31 mouse cellular contexts compared by ENCODE assay signal in the genomic region with DNA sequence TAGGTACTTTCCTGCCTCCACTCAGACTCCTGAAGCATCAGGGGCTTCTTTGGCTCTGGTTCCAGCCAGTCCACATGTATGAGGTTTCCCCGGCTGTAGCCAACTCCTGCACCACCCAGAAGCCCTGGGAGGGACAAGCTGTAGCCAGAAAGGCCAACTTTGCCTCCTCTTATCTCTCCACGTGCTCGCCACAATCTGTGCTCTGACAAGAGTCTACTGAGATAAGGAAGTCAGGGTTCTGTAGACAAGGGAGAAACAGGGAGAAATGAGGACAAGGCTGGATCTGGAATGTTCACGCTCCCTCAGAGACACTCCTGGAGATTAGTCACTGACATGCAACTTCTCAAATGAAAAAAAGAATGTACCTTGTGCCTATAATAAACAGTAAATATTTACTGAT. TPM values are rescaled to one million over a fixed set of nuclear protein-coding genes. Genes with fewer than 3 reads are reported as not detected.
DNase-seq lines count a peak whose midpoint lies in the region; ATAC-seq and TF ChIP-seq lines count a peak whose summit lies in the region.
"Had no signal": no experiment of that assay in that cellular context is flagged by ENCODE, and none has a peak within 500 bp of the region (broad histone marks: within the 10 kb centered on the region; RNA-seq: fewer than 3 reads in every experiment).

No protein-coding gene starts in this region.

- H3K27ac ChIP-seq in forebrain, embryonic 11.5 days (ENCODE audit: low read depth, low read length): no peak overlapping the region
- no peak overlapping the region for H3K27ac ChIP-seq in forebrain, embryonic 14.5 days (ENCODE audit: low read depth, low read length)
- H3K27ac ChIP-seq in liver, adult 2 months (replicated peaks; ENCODE audit: insufficient read depth, low read depth, low read length): no peak overlapping the region
- no peak overlapping the region for H3K27ac ChIP-seq in liver, embryonic 12.5 days
- H3K27ac ChIP-seq in intestine, postnatal 0 days (ENCODE audit: low read depth, low read length): no peak overlapping the region; the same call in 1 of the 2 replicates
- no peak overlapping the region for H3K27ac ChIP-seq in stomach, postnatal 0 days (replicated peaks)
- H3K27ac ChIP-seq: embryonic facial prominence, embryonic 12.5 days; hindbrain, embryonic 13.5 days; kidney, embryonic 15.5 days; layer of hippocampus, adult 2 months; limb, embryonic 10.5 days; limb, embryonic 15.5 days; liver, embryonic 15.5 days; midbrain, embryonic 15.5 days; neural tube, embryonic 15.5 days had no signal

- H3K9me3 ChIP-seq in forebrain, embryonic 11.5 days (ENCODE audit: control insufficient read depth, low read length): no peaks in the 10 kb centered on the region
- H3K9me3 ChIP-seq in forebrain, embryonic 14.5 days (replicated peaks; ENCODE audit: control insufficient read depth, low read length): no peaks in the 10 kb centered on the region
- no peaks in the 10 kb centered on the region for H3K9me3 ChIP-seq in liver, embryonic 12.5 days (replicated peaks)
- no peaks in the 10 kb centered on the region for H3K9me3 ChIP-seq in intestine, postnatal 0 days (ENCODE audit: control insufficient read depth)
- no peaks in the 10 kb centered on the region for H3K9me3 ChIP-seq in stomach, postnatal 0 days (ENCODE audit: control insufficient read depth, low read length)
- H3K9me3 ChIP-seq: embryonic facial prominence, embryonic 12.5 days; hindbrain, embryonic 13.5 days; kidney, embryonic 15.5 days; limb, embryonic 10.5 days; limb, embryonic 15.5 days; liver, embryonic 15.5 days; midbrain, embryonic 15.5 days; neural tube, embryonic 15.5 days had no signal

- no peak overlapping the region for H3K9ac ChIP-seq in forebrain, embryonic 11.5 days (ENCODE audit: low read length)
- no peak overlapping the region for H3K9ac ChIP-seq in forebrain, embryonic 14.5 days (ENCODE audit: low read length)
- H3K9ac ChIP-seq in liver, adult 2 months (ENCODE audit: low read depth, low read length): no peak overlapping the region
- H3K9ac ChIP-seq in liver, embryonic 12.5 days: no peak overlapping the region
- H3K9ac ChIP-seq in intestine, postnatal 0 days (ENCODE audit: low read depth, low read length): no peak overlapping the region
- H3K9ac ChIP-seq in stomach, postnatal 0 days (ENCODE audit: low read length): no peak overlapping the region
- H3K9ac ChIP-seq: embryonic facial prominence, embryonic 12.5 days; hindbrain, embryonic 13.5 days; kidney, embryonic 15.5 days; limb, embryonic 15.5 days; liver, embryonic 15.5 days; lung, embryonic 14.5 days; midbrain, embryonic 15.5 days; neural tube, embryonic 15.5 days had no signal

- no peak for ATAC-seq in forebrain, embryonic 11.5 days (replicated peaks; ENCODE audit: low FRiP score)
- no peak for ATAC-seq in forebrain, embryonic 14.5 days
- no peak for ATAC-seq in liver, embryonic 12.5 days
- ATAC-seq in intestine, postnatal 0 days: peak; percentile 56
- 0 out of 2 replicates have a peak, but pooled peaks have one; percentile 10 for ATAC-seq in stomach, postnatal 0 days (ENCODE audit: low FRiP score, low TSS enrichment)
- ATAC-seq: forebrain, embryonic 16.5 days; midbrain, embryonic 15.5 days had no signal

- H3K4me3 ChIP-seq in forebrain, embryonic 11.5 days (ENCODE audit: low read depth, low read length): no peak overlapping the region
- H3K4me3 ChIP-seq in forebrain, embryonic 14.5 days (ENCODE audit: low read depth, low read length): no peak overlapping the region
- H3K4me3 ChIP-seq in liver, adult 2 months (ENCODE audit: insufficient read depth, low read depth, low read length): no peak overlapping the region
- H3K4me3 ChIP-seq in liver, embryonic 12.5 days: no peak overlapping the region
- no peak overlapping the region for H3K4me3 ChIP-seq in intestine, postnatal 0 days (ENCODE audit: low read depth, low read length)
- H3K4me3 ChIP-seq in stomach, postnatal 0 days (ENCODE audit: low read depth, low read length): no peak overlapping the region
- H3K4me3 ChIP-seq: embryonic facial prominence, embryonic 12.5 days; hindbrain, embryonic 13.5 days; kidney, embryonic 15.5 days; layer of hippocampus, adult 2 months; limb, embryonic 10.5 days; limb, embryonic 15.5 days; liver, embryonic 15.5 days; midbrain, embryonic 15.5 days; neural tube, embryonic 15.5 days had no signal

- H3K36me3 ChIP-seq in forebrain, embryonic 11.5 days (ENCODE audit: control insufficient read depth, insufficient read depth, low read length): no peaks in the 10 kb centered on the region
- H3K36me3 ChIP-seq in forebrain, embryonic 14.5 days (ENCODE audit: control insufficient read depth, insufficient read depth, low read length): no peaks in the 10 kb centered on the region
- H3K36me3 ChIP-seq in liver, adult 2 months (ENCODE audit: control insufficient read depth, insufficient read depth, low read length): no peaks in the 10 kb centered on the region
- H3K36me3 ChIP-seq in liver, embryonic 12.5 days: no peaks in the 10 kb centered on the region
- no peaks in the 10 kb centered on the region for H3K36me3 ChIP-seq in intestine, postnatal 0 days (ENCODE audit: control insufficient read depth, insufficient read depth)
- no peaks in the 10 kb centered on the region for H3K36me3 ChIP-seq in stomach, postnatal 0 days (ENCODE audit: control insufficient read depth, insufficient read depth, low read length)
- H3K36me3 ChIP-seq: embryonic facial prominence, embryonic 12.5 days; hindbrain, embryonic 13.5 days; kidney, embryonic 15.5 days; limb, embryonic 10.5 days; limb, embryonic 15.5 days; liver, embryonic 15.5 days; midbrain, embryonic 15.5 days; neural tube, embryonic 15.5 days had no signal

- WGBS in forebrain, embryonic 11.5 days: 76% methylated on average over 4 of the region's 4 CpGs
- WGBS in forebrain, embryonic 14.5 days: 87% methylated on average over 4 of the region's 4 CpGs
- WGBS in liver, adult 2 months: 39% methylated on average over 4 of the region's 4 CpGs
- WGBS in liver, embryonic 12.5 days (ENCODE audit: insufficient replicate concordance): 30% methylated on average over 4 of the region's 4 CpGs
- WGBS in intestine, postnatal 0 days: 39% methylated on average over 4 of the region's 4 CpGs
- WGBS in stomach, postnatal 0 days: 50% methylated on average over 4 of the region's 4 CpGs

- peaks cover 2% of the 10 kb centered on the region; the same call in 1 of the 2 replicates for H3K79me2 ChIP-seq in liver, adult 2 months (ENCODE audit: control insufficient read depth, insufficient read depth, low read length)

- H3K4me2 ChIP-seq in forebrain, embryonic 11.5 days (ENCODE audit: low read depth, low read length, severe bottlenecking): no peak overlapping the region
- H3K4me2 ChIP-seq in forebrain, embryonic 14.5 days (ENCODE audit: low read length): no peak overlapping the region
- H3K4me2 ChIP-seq in liver, embryonic 12.5 days: no peak overlapping the region
- no peak overlapping the region; the same call in 1 of the 2 replicates for H3K4me2 ChIP-seq in intestine, postnatal 0 days (replicated peaks; ENCODE audit: low read depth)
- no peak overlapping the region for H3K4me2 ChIP-seq in stomach, postnatal 0 days (replicated peaks; ENCODE audit: low read depth)
- H3K4me2 ChIP-seq: embryonic facial prominence, embryonic 12.5 days; heart, embryonic 11.5 days; hindbrain, embryonic 13.5 days; kidney, embryonic 15.5 days; limb, embryonic 15.5 days; liver, embryonic 15.5 days; lung, embryonic 14.5 days; midbrain, embryonic 15.5 days; neural tube, embryonic 15.5 days had no signal

- H3K27me3 ChIP-seq in forebrain, embryonic 11.5 days (ENCODE audit: control insufficient read depth, insufficient read depth, low read length): no peaks in the 10 kb centered on the region
- H3K27me3 ChIP-seq in forebrain, embryonic 14.5 days (replicated peaks; ENCODE audit: control insufficient read depth, insufficient read depth, low read length): no peaks in the 10 kb centered on the region
- no peaks in the 10 kb centered on the region for H3K27me3 ChIP-seq in liver, adult 2 months (ENCODE audit: control insufficient read depth, insufficient read depth, low read length)
- no peaks in the 10 kb centered on the region; the same call in 1 of the 2 replicates for H3K27me3 ChIP-seq in liver, embryonic 12.5 days (replicated peaks)
- H3K27me3 ChIP-seq in intestine, postnatal 0 days (replicated peaks; ENCODE audit: control insufficient read depth, insufficient read depth, low read length): no peaks in the 10 kb centered on the region
- no peaks in the 10 kb centered on the region for H3K27me3 ChIP-seq in stomach, postnatal 0 days (ENCODE audit: control insufficient read depth, insufficient read depth, low read length)
- H3K27me3 ChIP-seq: CH12.LX; embryonic facial prominence, embryonic 12.5 days; hindbrain, embryonic 13.5 days; kidney, embryonic 15.5 days; limb, embryonic 15.5 days; liver, embryonic 15.5 days; midbrain, embryonic 15.5 days; neural tube, embryonic 15.5 days had no signal

- no peaks in the 10 kb centered on the region for H3K4me1 ChIP-seq in forebrain, embryonic 11.5 days (replicated peaks; ENCODE audit: control insufficient read depth, insufficient read depth, low read length)
- H3K4me1 ChIP-seq in forebrain, embryonic 14.5 days (ENCODE audit: control insufficient read depth, insufficient read depth, low read length): no peaks in the 10 kb centered on the region
- peaks cover 13% of the 10 kb centered on the region; the same call in 1 of the 2 replicates for H3K4me1 ChIP-seq in liver, adult 2 months (ENCODE audit: control insufficient read depth, insufficient read depth, low read length)
- H3K4me1 ChIP-seq in liver, embryonic 12.5 days: no peaks in the 10 kb centered on the region
- 0 out of 2 replicates have a peak, but pooled peaks cover 3% of the 10 kb centered on the region for H3K4me1 ChIP-seq in intestine, postnatal 0 days (replicated peaks; ENCODE audit: control insufficient read depth, insufficient read depth, low read length)
- H3K4me1 ChIP-seq in stomach, postnatal 0 days (replicated peaks; ENCODE audit: control insufficient read depth, insufficient read depth): no peaks in the 10 kb centered on the region
- H3K4me1 ChIP-seq: embryonic facial prominence, embryonic 12.5 days; hindbrain, embryonic 13.5 days; kidney, embryonic 15.5 days; limb, embryonic 10.5 days; limb, embryonic 15.5 days; liver, embryonic 15.5 days; midbrain, embryonic 15.5 days; neural tube, embryonic 15.5 days had no signal

- no peak for TF ChIP-seq CTCF in liver, adult 2 months (IDR thresholded peaks at IDR 0.05; ENCODE audit: low read depth, low read length)
- no peak for TF ChIP-seq CTCF in intestine, postnatal 0 days (IDR thresholded peaks at IDR 0.05; ENCODE audit: low read depth)
- TF ChIP-seq CTCF in stomach, postnatal 0 days (IDR thresholded peaks at IDR 0.05; ENCODE audit: low read depth): no peak

- peak; percentile 15 for DNase-seq in forebrain, embryonic 11.5 days (ENCODE audit: low spot score)
- no peak for DNase-seq in forebrain, embryonic 14.5 days (ENCODE audit: low spot score)
- peak; percentile 36 for DNase-seq in liver, adult 2 months (ENCODE audit: extremely low read depth, low read depth, low spot score)
- no peak for DNase-seq in stomach, postnatal 0 days (ENCODE audit: low spot score)
- no peak for DNase-seq in urinary bladder, postnatal 36 days (ENCODE audit: low spot score in 2 of 2)
- DNase-seq: B cell, adult 2 months; cerebellum, adult 11 months; cerebellum, adult 9-10 months; cerebellum, postnatal 36 days; embryo, embryonic 11 days; gastrocnemius, postnatal 10 days; heart, postnatal 4 days; kidney, adult 18-20 months; kidney, postnatal 25 days; lung, embryonic 14.5 days; lung, postnatal 14 days; right cerebral cortex, postnatal 4 days had no signal

- no peak for TF ChIP-seq EP300 in stomach, postnatal 0 days (optimal IDR thresholded peaks at IDR 0.05)

- no peak for TF ChIP-seq POLR2A in liver, adult 2 months (IDR thresholded peaks at IDR 0.05; ENCODE audit: extremely low read depth, insufficient read depth, low read length)

RNA-seq across cellular contexts. Expression of a gene that starts 12.2 kb away (rescaled TPM):
- 0.07 TPM in 1 of 2 replicates, not detected in the other for polyA plus RNA-seq in forebrain, embryonic 11.5 days (2014; fragmentation: Nextera tagmentation; extraction: Ambion mirVana)
- 0.27 and 0.89 TPM in 2 replicates for polyA plus RNA-seq in forebrain, embryonic 14.5 days (2014; fragmentation: Nextera tagmentation; extraction: Ambion mirVana)
- total RNA-seq in liver, adult 2 months (2014; rRNA removed): 0.07 TPM in 1 of 2 replicates, not detected in the other
- polyA plus RNA-seq in liver, adult 2 months (2012; rRNA removed): 3.7 and 5.2 TPM in 2 replicates
- polyA plus RNA-seq in liver, embryonic 12.5 days (2016; fragmentation: Nextera tagmentation; extraction: Ambion mirVana): 0.06 and 0.18 TPM in 2 replicates
- polyA plus RNA-seq in intestine, postnatal 0 days (2015; fragmentation: Nextera tagmentation; extraction: Ambion mirVana): 4.1 and 4.3 TPM in 2 replicates
- polyA plus RNA-seq in stomach, postnatal 0 days (2015; fragmentation: Nextera tagmentation; extraction: Ambion mirVana): 1.7 and 2.3 TPM in 2 replicates
- total RNA-seq: CH12.LX had no signal

Comparison
In these comparisons a context has a peak if more than half of its experiments do, and no peak if none do; other contexts are left out.
1. DNase-seq: peak in forebrain, embryonic 11.5 days (single experiment) and liver, adult 2 months (single experiment); none in forebrain, embryonic 14.5 days (single experiment), stomach, postnatal 0 days (single experiment) and urinary bladder, postnatal 36 days (0 of 2).
2. ATAC-seq: peak in intestine, postnatal 0 days (single experiment) and stomach, postnatal 0 days (single experiment); none in forebrain, embryonic 11.5 days (single experiment), forebrain, embryonic 14.5 days (single experiment) and liver, embryonic 12.5 days (single experiment).